Mouse (Mus musculus) erythroblast, embryonic 14.5 days (primary cell): ENCODE data around the gene Gm2174. TPM values are rescaled to one million over a fixed set of nuclear protein-coding genes. Genes with fewer than 3 reads are reported as not detected.

Experiments
- H3K27me3 ChIP-seq: 2 replicates; pipeline ENCODE4 v1.6.1; 2012; ENCODE audit warnings: inconsistent platforms; ENCODE audit not compliant: control insufficient read depth
- H3K36me3 ChIP-seq: 2 replicates; pipeline ENCODE4 v1.6.1; 2012; ENCODE audit warnings: mild to moderate bottlenecking, inconsistent platforms; ENCODE audit not compliant: control insufficient read depth
- H3K4me1 ChIP-seq: 2 replicates; pipeline ENCODE4 v1.6.1; 2012; ENCODE audit warnings: inconsistent platforms; ENCODE audit not compliant: control insufficient read depth
- H3K4me3 ChIP-seq: replicated peaks from 2 replicates; pipeline ENCODE3; 2012; ENCODE audit warnings: moderate library complexity, mild to moderate bottlenecking, inconsistent platforms
- H3K9me3 ChIP-seq: 2 replicates; pipeline ENCODE4 v1.6.1; 2012; ENCODE audit warnings: low read length, inconsistent platforms, mixed read lengths; ENCODE audit not compliant: control insufficient read depth
- GATA1 ChIP-seq: IDR thresholded peaks from 2 replicates; pipeline ENCODE4 v1.6.1; 2012; ENCODE audit warnings: low read length, inconsistent platforms, mixed read lengths
- TAL1 ChIP-seq: IDR thresholded peaks from 3 replicates; pipeline ENCODE4 v1.6.1; 2012; ENCODE audit warnings: low read length, inconsistent platforms, mixed read lengths
- polyA plus RNA-seq: library from polyadenylated mRNA; stranded (reverse); fragments of >175 nt; gene quantifications from 2 replicates; pipeline ENCODE4 v1.2.3, GENCODE M21; 2012

The Gm2174 gene
- not detected in 2 replicates for polyA plus RNA-seq

- TF ChIP-seq TAL1 (no peak), GATA1 (no peak)
- no peaks in the 10 kb centered on the region for H3K27me3 ChIP-seq
Observed at GRCm38 (mm10) chrX:56447524-56448015, at the start of gene Gm2174. Gm2174 (plus strand) TSS chrX:56447965.

DNA sequence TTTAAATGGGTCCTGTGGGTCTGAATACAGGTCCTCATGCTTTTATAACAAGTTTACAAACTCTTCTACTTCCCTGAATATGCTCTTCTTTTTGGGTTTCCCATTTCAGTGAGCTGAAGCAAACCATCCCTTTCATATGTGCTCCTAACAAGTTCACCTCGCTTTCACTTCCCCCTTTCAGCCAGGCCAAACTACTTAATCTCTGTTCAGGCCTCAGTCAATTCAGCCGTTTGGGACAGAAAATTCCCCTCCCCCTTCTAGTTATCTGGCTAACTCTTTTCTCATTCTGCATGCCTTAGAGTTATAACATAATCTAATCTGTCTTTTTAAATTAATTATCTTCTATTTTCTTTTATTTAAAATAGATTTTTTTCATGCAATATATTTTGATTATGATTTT, 43.1 kb upstream of the Gm2174 start:
- H3K27me3 ChIP-seq: no peaks in the 10 kb centered on the region
- no peaks in the 10 kb centered on the region for H3K36me3 ChIP-seq
- no peak overlapping the region for H3K4me3 ChIP-seq
- TF ChIP-seq GATA1 (no peak), TAL1 (no peak)
- H3K9me3 ChIP-seq: no peaks in the 10 kb centered on the region
- no peaks in the 10 kb centered on the region for H3K4me1 ChIP-seq

More at GRCm38 (mm10) chrX:56447524-56448015, at the start of gene Gm2174:
- no peaks in the 10 kb centered on the region for H3K9me3 ChIP-seq
- peaks cover 60% of the 10 kb centered on the region for H3K4me1 ChIP-seq
- no peaks in the 10 kb centered on the region for H3K36me3 ChIP-seq
- H3K4me3 ChIP-seq: peak within 1 kb of the TSS; percentile 33

GRCm38 (mm10) chrX:56405482-56405881, 42.3 kb upstream of the Gm2174 start:
- Histone ChIP-seq H3K4me3 (no peak overlapping the region), H3K27me3 (no peaks in the 10 kb centered on the region), H3K4me1 (no peaks in the 10 kb centered on the region), H3K9me3 (no peaks in the 10 kb centered on the region), H3K36me3 (no peaks in the 10 kb centered on the region)
- TF ChIP-seq TAL1 (no peak), GATA1 (no peak)

GRCm38 (mm10) chrX:56406128-56406527, 41.6 kb upstream of the Gm2174 start:
- Histone ChIP-seq H3K4me1 (no peaks in the 10 kb centered on the region), H3K27me3 (no peaks in the 10 kb centered on the region), H3K4me3 (no peak overlapping the region), H3K9me3 (no peaks in the 10 kb centered on the region), H3K36me3 (no peaks in the 10 kb centered on the region)
- TF ChIP-seq TAL1 (no peak), GATA1 (no peak)

GRCm38 (mm10) chrX:56416277-56416676, 31.5 kb upstream of the Gm2174 start:
- no peaks in the 10 kb centered on the region for H3K27me3 ChIP-seq
- no peak for TF ChIP-seq TAL1
- TF ChIP-seq GATA1: no peak
- no peaks in the 10 kb centered on the region for H3K36me3 ChIP-seq
- H3K9me3 ChIP-seq: no peaks in the 10 kb centered on the region
- H3K4me3 ChIP-seq: no peak overlapping the region
- H3K4me1 ChIP-seq: no peaks in the 10 kb centered on the region

GRCm38 (mm10) chrX:56417541-56417940, 30.2 kb upstream of the Gm2174 start:
- H3K36me3 ChIP-seq: no peaks in the 10 kb centered on the region
- TF ChIP-seq TAL1: no peak
- TF ChIP-seq GATA1: no peak
- no peaks in the 10 kb centered on the region for H3K4me1 ChIP-seq
- H3K4me3 ChIP-seq: no peak overlapping the region
- H3K9me3 ChIP-seq: no peaks in the 10 kb centered on the region
- no peaks in the 10 kb centered on the region for H3K27me3 ChIP-seq

GRCm38 (mm10) chrX:56430601-56431000, 17.2 kb upstream of the Gm2174 start:
- H3K36me3 ChIP-seq: no peaks in the 10 kb centered on the region
- H3K9me3 ChIP-seq: peaks cover 4% of the 10 kb centered on the region
- TF ChIP-seq GATA1 (no peak), TAL1 (no peak)
- H3K27me3 ChIP-seq: no peaks in the 10 kb centered on the region
- H3K4me3 ChIP-seq: no peak overlapping the region
- H3K4me1 ChIP-seq: peaks cover 5% of the 10 kb centered on the region

- TF ChIP-seq TAL1 (no peak), GATA1 (no peak)
- Histone ChIP-seq H3K36me3 (no peaks in the 10 kb centered on the region), H3K27me3 (no peaks in the 10 kb centered on the region), H3K4me3 (no peak overlapping the region), H3K9me3 (peaks cover 1% of the 10 kb centered on the region), H3K4me1 (peaks cover 12% of the 10 kb centered on the region)
Observed at GRCm38 (mm10) chrX:56435758-56436283, 11.9 kb upstream of the Gm2174 start.

DNA sequence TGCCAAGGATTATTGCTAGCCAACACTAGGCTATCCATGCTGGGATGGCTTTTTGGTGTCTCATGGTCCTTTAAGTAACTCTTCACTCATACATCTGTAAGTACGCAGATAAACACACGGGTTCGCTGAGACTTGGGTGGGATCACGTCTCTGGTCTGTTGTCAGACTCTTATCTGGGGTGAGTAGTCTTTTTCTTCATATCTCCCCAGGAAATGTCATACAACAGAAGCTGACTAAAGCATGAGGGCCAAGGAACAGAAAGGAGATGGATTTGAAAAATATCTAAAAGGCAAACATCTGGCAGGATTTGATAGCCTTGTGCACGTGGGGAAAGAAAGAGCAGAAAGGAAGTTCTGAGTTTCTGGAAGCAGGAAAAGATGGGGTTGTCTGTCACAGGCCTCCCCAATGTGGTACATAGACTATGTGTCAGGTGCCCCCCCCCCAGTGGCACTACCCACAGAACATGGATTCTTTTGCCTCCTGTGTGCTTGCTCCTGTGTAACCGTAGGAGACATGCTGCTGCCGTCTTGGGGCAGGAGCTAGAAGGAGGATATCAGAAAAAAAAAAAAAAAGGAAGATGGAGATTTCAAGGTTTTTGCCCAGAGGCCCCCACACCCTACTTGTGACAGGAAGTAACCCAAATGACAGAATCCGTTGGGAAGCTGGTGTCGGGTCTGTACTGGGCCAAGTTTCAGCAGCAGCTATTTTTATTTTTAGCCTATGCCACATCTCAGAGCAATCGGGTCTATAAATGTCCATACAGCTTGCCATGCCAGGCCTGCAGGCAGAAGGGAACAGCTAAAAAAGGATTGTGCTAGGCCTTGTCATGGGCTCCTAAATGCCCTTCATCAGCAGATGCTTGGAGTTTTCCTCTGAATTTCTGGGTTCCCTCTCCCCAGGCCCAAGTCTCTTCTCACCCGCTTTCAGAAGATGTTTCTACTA, 1.0 kb upstream of the Gm2174 start:
- H3K4me3 ChIP-seq: peak overlapping the region; percentile 33
- TF ChIP-seq GATA1 (peak; percentile 88), TAL1 (peak; percentile 67)
- no peaks in the 10 kb centered on the region for H3K36me3 ChIP-seq
- H3K9me3 ChIP-seq: no peaks in the 10 kb centered on the region
- H3K27me3 ChIP-seq: no peaks in the 10 kb centered on the region
- peaks cover 57% of the 10 kb centered on the region for H3K4me1 ChIP-seq
